Mouse (Mus musculus) testis, adult 2 months (tissue): Measurements from ENCODE around the gene BC035044. TPM values are rescaled to one million over a fixed set of nuclear protein-coding genes. Genes with fewer than 3 reads are reported as not detected.
A peak's percentile ranks its signal among the peaks of the same experiment; 100 is the strongest.

Experiments
- H3K27ac ChIP-seq: fragments of 200-500 bp; 2 replicates; pipeline ENCODE4 v1.5.1; 2012; ENCODE audit warnings: low read depth, low read length; ENCODE audit not compliant: control insufficient read depth, insufficient read depth
- H3K27me3 ChIP-seq: fragments of 200-500 bp; 2 replicates; pipeline ENCODE4 v1.6.1; 2012; ENCODE audit warnings: mild to moderate bottlenecking, low read length, moderate library complexity; ENCODE audit not compliant: control insufficient read depth, insufficient read depth
- H3K36me3 ChIP-seq: fragments of 200-500 bp; 2 replicates; pipeline ENCODE4 v1.6.1; 2012; ENCODE audit warnings: mild to moderate bottlenecking, low read length; ENCODE audit not compliant: control insufficient read depth, insufficient read depth
- H3K4me1 ChIP-seq: fragments of 200-500 bp; 2 replicates; pipeline ENCODE4 v1.6.1; 2012; ENCODE audit warnings: low read length; ENCODE audit not compliant: control insufficient read depth, insufficient read depth
- H3K4me3 ChIP-seq: fragments of 200-500 bp; 2 replicates; pipeline ENCODE4 v1.5.1; 2012; ENCODE audit warnings: low read depth, mild to moderate bottlenecking, low read length, moderate library complexity, mixed read lengths; ENCODE audit not compliant: control insufficient read depth
- CTCF ChIP-seq: fragments of 200-500 bp; IDR thresholded peaks from 2 replicates; pipeline ENCODE4 v1.5.1; 2012; ENCODE audit warnings: low read depth, mild to moderate bottlenecking, inconsistent platforms, low read length, moderate library complexity; ENCODE audit not compliant: control insufficient read depth, insufficient read depth, insufficient replicate concordance
- POLR2A ChIP-seq: fragments of 200-500 bp; IDR thresholded peaks from 2 replicates; pipeline ENCODE4 v1.6.1; 2012; ENCODE audit warnings: low read depth, mild to moderate bottlenecking, inconsistent platforms, low read length, moderate library complexity; ENCODE audit not compliant: control insufficient read depth
- polyA plus RNA-seq: library from polyadenylated mRNA; depleted of rRNA; stranded (reverse); fragments of >200 nt; gene quantifications from 2 replicates; pipeline ENCODE4 v1.2.3, GENCODE M21; 2012

BC035044 gene
- polyA plus RNA-seq, 1 experiment, result 0.09 TPM

DNA sequence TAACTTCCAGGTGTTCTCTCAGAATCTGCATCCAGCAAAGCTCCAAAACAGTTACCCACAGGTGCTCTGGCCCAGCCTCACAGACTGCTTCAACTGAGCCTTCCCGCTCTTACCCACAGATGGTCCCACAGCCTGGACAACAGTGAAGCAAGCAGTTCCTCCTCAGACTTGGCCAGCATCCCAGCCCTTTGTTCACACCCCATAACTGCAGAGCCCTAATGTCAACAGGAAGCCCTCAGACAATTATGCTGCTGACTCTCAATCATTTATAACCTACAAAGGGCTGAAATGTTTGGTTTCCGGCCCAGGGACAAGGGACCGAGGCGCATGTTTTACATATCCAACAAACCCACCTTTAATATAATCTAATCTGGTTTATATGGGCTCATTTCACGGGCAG lies 34.7 kb downstream of the BC035044 start:
- peaks cover 2% of the 10 kb centered on the region; the same call in 1 of the 2 replicates for H3K4me1 ChIP-seq
- no peak for TF ChIP-seq POLR2A
- no peak for TF ChIP-seq CTCF
- H3K27ac ChIP-seq, result no peak overlapping the region
- no peaks in the 10 kb centered on the region for H3K27me3 ChIP-seq
- no peak overlapping the region for H3K4me3 ChIP-seq
- H3K36me3 ChIP-seq, result no peaks in the 10 kb centered on the region

DNA sequence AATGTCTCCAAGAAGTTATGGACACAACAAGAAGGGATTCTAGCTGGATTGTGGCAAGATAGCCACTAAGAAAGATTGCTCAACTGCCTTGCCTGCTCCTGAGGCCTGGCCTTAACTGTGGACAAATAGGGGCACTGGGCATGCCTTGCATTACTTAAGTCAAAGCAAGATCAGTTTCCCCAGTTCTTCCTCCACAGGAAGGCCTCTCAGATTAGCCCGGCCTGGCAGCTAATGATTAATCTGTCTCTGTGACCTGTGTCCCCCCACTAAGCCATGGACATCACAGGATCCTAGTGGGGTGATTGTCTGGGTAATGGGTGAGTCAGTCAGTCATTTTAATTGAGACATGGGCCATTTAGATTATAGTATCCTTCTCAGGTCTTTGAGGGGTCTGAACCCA lies 35.4 kb downstream of the BC035044 start:
- no peak overlapping the region for H3K27ac ChIP-seq

DNA sequence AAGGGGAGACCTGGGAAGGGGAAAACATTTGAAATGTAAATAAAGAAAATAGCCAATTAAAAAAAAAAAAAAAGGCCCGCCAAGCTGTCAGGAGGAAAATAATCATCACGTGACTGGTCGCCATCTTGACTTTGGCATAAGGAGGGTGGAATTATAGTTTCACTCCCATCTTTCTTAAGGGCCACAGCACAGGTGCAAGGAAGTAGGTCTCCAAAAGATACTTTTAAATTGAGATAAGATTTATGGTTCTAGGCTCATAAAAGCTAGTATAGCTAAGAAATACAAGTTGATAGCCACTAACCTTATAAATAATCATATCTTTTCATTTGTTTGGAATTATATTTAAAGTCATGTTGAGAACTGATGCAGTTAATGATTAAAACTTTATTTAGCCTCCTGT lies 36.0 kb downstream of the BC035044 start:
- H3K27ac ChIP-seq, result no peak overlapping the region
- H3K4me1 ChIP-seq, result peaks cover 2% of the 10 kb centered on the region; the same call in 1 of the 2 replicates
- TF ChIP-seq POLR2A (no peak), CTCF (no peak)
- no peaks in the 10 kb centered on the region for H3K36me3 ChIP-seq
- no peak overlapping the region for H3K4me3 ChIP-seq
- no peaks in the 10 kb centered on the region for H3K27me3 ChIP-seq

More for the DNA sequence above, 35.4 kb downstream of the BC035044 start:
- no peak overlapping the region for H3K4me3 ChIP-seq
- H3K27me3 ChIP-seq, result no peaks in the 10 kb centered on the region
- no peaks in the 10 kb centered on the region for H3K36me3 ChIP-seq
- TF ChIP-seq CTCF (no peak), POLR2A (no peak)
- H3K4me1 ChIP-seq, result peaks cover 2% of the 10 kb centered on the region; the same call in 1 of the 2 replicates

DNA sequence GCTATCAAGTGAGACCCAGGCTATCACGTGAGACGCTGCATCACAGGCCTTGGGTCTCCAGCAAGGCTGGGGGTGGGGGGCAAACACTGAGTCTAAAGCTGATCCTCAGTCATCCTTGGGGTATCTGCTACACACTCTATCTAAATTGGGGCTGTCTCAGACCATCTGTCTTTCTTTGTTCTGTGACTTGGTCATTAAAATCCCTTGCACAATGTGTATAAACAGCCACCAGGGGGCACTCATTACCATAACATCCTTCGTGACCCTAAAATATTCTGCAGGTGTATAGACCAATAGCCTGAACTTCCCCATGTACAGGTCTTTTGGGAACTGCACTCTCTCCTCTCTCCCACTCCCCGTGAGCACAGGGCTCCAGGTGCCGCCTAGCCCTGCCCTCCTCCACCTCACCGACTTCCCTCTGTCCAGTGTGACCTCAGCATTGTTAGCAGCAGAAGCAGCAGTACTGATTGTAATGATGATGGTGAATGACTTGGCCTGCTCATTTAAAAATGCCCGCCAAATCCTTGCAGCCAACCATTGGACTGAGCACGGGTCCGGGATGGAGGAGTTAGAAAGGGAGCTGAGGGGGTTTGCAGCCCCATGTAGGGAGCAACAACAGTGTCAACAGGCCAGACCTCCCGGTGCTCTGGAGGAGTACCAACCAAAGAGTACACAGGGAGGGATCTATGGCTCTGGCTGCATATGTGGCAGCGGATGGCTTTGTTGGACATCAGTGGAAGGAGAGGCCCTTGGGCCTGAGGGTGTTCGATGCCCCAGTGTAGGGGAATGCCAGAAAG lies 36.7 kb downstream of the BC035044 start:
- Histone ChIP-seq H3K36me3 (no peaks in the 10 kb centered on the region), H3K27ac (no peak overlapping the region), H3K4me3 (peak overlapping the region; percentile 19; the same call in 1 of the 2 replicates), H3K27me3 (no peaks in the 10 kb centered on the region), H3K4me1 (peaks cover 2% of the 10 kb centered on the region; the same call in 1 of the 2 replicates)
- TF ChIP-seq POLR2A, result no peak
- TF ChIP-seq CTCF, result peak; percentile 1; the same call in 1 of the 2 replicates

DNA sequence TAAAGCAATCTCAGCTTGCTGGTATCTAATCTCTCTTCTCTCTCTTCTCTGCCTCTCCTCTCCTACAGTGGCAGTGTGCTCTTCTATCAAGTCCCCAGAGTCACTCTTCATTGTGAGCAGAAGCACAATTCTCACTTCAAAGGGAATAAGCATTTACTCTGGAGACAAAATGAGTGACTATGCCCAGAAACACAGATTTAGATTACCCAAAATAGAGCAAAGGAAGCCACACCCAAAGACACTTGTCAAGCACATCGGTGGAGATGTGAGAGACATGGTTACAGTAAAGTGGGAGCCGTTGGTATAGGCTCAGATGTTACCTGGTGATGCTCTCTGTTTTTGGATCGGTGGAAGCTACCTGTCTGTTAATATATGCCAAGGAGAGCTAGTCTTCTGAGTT lies 38.2 kb downstream of the BC035044 start:
- H3K27me3 ChIP-seq, result no peaks in the 10 kb centered on the region
- no peak overlapping the region for H3K27ac ChIP-seq
- H3K36me3 ChIP-seq, result no peaks in the 10 kb centered on the region
- TF ChIP-seq CTCF, result no peak
- no peak for TF ChIP-seq POLR2A
- peaks cover 2% of the 10 kb centered on the region; the same call in 1 of the 2 replicates for H3K4me1 ChIP-seq
- no peak overlapping the region for H3K4me3 ChIP-seq

DNA sequence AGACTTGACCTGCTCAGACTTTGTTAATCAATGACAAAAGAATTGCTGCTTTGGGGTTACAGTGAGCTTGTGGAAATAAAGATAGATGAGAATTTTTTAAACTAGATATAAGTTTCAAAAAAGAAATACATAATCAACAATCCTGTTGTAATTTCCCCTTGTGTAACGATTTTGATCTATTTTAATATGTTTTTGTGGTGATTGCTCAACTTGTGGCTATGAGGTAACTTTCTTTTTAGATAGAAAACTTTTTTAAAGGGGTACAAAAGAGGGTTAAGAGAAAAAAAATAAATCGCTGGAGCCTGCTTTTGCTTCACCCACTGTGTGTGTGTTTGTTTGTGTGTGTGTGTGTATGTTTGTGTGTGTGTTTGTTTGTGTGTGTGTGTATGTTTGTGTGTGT lies 39.8 kb downstream of the BC035044 start:
- Histone ChIP-seq H3K4me1 (peaks cover 2% of the 10 kb centered on the region; the same call in 1 of the 2 replicates), H3K4me3 (no peak overlapping the region), H3K36me3 (no peaks in the 10 kb centered on the region), H3K27me3 (no peaks in the 10 kb centered on the region), H3K27ac (no peak overlapping the region)
- no peak for TF ChIP-seq CTCF
- no peak for TF ChIP-seq POLR2A

DNA sequence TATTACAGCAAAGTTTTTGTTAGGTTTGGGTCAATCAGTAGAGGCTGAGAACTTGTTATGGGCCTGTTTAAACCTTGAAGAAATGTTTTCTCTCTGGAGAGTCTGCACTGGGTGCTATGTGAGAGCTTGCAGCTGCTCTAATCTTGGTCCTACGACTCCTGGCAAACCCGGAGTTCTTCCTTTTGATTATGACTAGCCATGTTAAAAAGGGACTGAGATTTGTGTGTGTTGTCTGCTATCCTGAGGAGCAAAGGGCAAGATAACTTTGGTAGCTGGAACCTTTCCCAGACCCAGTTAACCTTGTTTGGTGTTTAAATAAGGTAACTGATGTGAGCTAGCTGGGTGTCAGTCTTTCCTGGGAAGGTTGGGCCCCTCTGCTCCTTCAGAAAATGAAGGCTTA lies 40.3 kb downstream of the BC035044 start:
- no peak overlapping the region for H3K4me3 ChIP-seq
- no peak overlapping the region for H3K27ac ChIP-seq
- H3K27me3 ChIP-seq, result no peaks in the 10 kb centered on the region
- H3K4me1 ChIP-seq, result peaks cover 2% of the 10 kb centered on the region; the same call in 1 of the 2 replicates
- TF ChIP-seq CTCF (no peak), POLR2A (no peak)
- no peaks in the 10 kb centered on the region for H3K36me3 ChIP-seq

DNA sequence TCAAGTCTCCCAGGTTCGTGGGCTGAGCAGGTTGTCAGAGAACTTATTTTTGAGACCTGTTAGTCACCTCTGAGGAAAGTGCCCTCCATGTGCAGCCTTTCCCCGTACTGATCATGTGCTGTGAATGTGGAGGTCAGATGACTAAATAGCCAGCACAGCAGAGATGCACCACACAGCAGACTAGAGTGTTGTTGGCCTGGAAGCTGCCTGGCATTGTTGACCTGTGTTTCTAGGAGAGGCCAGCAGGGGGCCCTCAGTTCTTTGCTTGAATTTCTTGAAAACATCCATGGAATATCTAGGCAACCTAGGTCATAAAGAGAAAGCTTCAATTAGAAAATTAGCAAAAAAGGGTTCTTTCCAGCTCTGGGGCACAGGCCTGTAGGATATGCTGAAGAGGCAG lies 41.0 kb downstream of the BC035044 start:
- TF ChIP-seq POLR2A (no peak), CTCF (peak; percentile 35; the same call in 1 of the 2 replicates)
- Histone ChIP-seq H3K4me1 (peaks cover 2% of the 10 kb centered on the region; the same call in 1 of the 2 replicates), H3K27ac (no peak overlapping the region), H3K4me3 (no peak overlapping the region), H3K27me3 (no peaks in the 10 kb centered on the region), H3K36me3 (no peaks in the 10 kb centered on the region)
